Mouse (Mus musculus): ENCODE data around the gene Fancc. TPM values are rescaled to one million over a fixed set of nuclear protein-coding genes. Genes with fewer than 3 reads are reported as not detected.

Gene Fancc
- polyA plus RNA-seq, 1 experiment = 18.6 TPM

DNA sequence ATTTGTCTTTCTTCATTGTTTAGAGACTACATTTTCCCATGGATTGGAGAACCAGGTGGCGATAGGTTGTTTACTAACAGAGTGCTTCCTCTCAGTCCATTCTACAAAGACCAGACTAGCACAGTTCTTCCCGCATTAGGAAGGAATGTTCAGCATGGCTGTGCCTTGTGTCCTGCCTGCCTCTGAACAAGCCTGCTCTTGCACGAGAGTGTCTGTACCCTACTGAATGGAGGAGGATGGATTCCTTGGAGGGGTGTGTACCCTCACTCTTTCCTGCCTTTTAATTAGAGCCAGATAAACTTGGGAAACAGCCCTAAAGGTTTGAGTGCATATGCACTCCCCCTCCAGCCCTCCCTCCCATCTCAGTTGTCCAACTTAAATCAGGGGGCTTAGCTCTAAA, 216.7 kb downstream of the Fancc start:
- no peak for DNase-seq
- Histone ChIP-seq H3K4me3 (replicated peaks; ENCODE audit: extremely low read depth, low read depth, low read length) (peak overlapping the region; percentile 11), H3K4me1 (ENCODE audit: control insufficient read depth, insufficient read depth, low read length) (peaks cover 57% of the 10 kb centered on the region)
- WGBS = 16% methylated on average over 3 of the region's 3 CpGs
- TF ChIP-seq POLR2A (IDR thresholded peaks at IDR 0.05; ENCODE audit: borderline replicate concordance, extremely low read depth, low read depth, low read length) (no peak), CTCF (IDR thresholded peaks at IDR 0.05; ENCODE audit: insufficient read depth, low read length) (no peak)

DNA sequence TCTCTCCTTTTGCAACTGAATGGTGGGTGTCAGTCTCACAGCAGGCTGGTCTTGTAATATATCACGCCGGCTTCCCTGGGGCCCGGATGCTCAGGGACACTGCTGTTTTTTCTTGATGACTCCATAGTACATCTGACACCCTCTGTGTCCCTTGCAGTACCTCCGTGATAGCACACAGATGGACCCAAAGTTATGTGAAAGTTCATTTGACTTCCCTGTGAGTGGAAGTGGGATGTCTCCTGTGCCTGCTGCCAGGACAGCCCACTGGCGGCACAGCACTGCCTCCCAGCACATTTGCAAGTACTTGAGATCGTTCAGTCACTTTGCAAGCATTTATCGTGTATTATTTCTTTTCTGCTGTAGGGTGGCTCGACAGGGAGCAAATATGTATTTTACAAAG, 217.3 kb downstream of the Fancc start:
- H3K4me3 ChIP-seq (replicated peaks; ENCODE audit: extremely low read depth, low read depth, low read length) = peak overlapping the region; percentile 44
- TF ChIP-seq POLR2A (IDR thresholded peaks at IDR 0.05; ENCODE audit: borderline replicate concordance, extremely low read depth, low read depth, low read length) (no peak), CTCF (IDR thresholded peaks at IDR 0.05; ENCODE audit: insufficient read depth, low read length) (no peak)
- DNase-seq = no peak
- WGBS = 23% methylated on average over 8 of the region's 8 CpGs
- peaks cover 57% of the 10 kb centered on the region for H3K4me1 ChIP-seq (ENCODE audit: control insufficient read depth, insufficient read depth, low read length)

DNA sequence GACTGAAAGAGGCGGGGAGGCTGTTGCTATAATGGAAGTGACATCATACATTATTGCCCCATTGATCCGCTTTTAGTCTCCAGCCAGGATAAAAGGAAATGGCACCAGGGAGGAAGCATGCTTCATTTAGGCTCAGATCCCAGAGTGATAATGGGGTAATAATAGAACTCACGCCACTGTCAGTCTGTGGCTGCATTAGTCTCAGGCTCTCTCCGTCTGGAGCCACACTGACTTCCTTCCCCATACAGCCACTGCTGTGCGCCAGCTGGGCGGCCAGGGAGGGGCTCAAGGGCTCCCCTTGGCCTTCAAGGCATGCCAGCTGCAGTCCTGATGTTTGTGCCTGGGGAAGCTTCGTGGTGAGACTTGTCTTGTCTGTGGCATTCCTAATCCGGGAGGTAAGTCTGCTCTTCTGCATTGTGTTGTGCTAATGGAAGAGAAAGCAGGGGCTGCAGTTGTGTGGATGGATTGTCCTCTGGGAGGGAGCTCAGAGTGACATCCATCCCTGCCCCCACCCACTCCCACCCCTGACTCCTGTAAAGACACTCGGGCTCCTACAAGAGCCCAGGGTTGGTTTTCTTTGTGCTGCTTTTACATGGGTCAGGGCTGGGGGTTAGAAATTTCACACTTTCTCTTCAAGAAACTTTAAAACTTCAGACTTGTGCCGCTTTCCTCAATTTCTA, 218.1 kb downstream of the Fancc start:
- Histone ChIP-seq H3K4me3 (replicated peaks; ENCODE audit: extremely low read depth, low read depth, low read length) (peak overlapping the region; percentile 56), H3K4me1 (ENCODE audit: control insufficient read depth, insufficient read depth, low read length) (peaks cover 59% of the 10 kb centered on the region)
- DNase-seq = peak; percentile 62
- 14% methylated on average over 10 of the region's 10 CpGs for WGBS
- peak; percentile 17; the same call in 1 of the 2 replicates for TF ChIP-seq POLR2A (IDR thresholded peaks at IDR 0.05; ENCODE audit: borderline replicate concordance, extremely low read depth, low read depth, low read length)
- TF ChIP-seq CTCF (IDR thresholded peaks at IDR 0.05; ENCODE audit: insufficient read depth, low read length) = no peak

DNA sequence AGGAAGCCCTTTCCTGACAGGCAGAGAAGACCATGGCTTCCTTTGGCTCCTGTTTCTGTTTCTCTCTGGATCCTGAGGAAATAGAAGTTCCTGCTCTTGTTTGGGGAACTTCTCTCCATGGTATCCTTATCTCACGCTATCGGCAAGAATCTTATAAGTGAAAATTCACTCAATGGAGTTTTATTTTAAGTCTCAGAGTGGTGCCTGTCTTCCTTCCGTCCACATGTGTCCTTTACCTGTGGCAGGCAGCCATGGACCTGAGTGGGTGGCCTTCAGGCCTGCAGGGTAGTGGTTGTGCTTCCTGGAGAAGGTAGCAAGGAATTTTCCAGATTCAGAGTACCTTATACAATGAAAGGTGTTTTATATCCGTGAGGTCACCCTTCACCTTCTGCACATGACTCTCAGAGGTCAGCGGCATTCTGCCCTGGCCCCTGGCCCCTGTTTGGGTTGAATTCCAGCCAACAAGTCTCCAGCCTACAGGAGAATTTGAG, 218.9 kb downstream of the Fancc start:
- DNase-seq = peak; percentile 49
- Histone ChIP-seq H3K4me1 (ENCODE audit: control insufficient read depth, insufficient read depth, low read length) (peaks cover 56% of the 10 kb centered on the region), H3K4me3 (replicated peaks; ENCODE audit: extremely low read depth, low read depth, low read length) (peak overlapping the region; percentile 58)
- TF ChIP-seq CTCF (IDR thresholded peaks at IDR 0.05; ENCODE audit: insufficient read depth, low read length) = no peak
- TF ChIP-seq POLR2A (IDR thresholded peaks at IDR 0.05; ENCODE audit: borderline replicate concordance, extremely low read depth, low read depth, low read length) = no peak
- WGBS = 14% methylated on average over 5 of the region's 5 CpGs

DNA sequence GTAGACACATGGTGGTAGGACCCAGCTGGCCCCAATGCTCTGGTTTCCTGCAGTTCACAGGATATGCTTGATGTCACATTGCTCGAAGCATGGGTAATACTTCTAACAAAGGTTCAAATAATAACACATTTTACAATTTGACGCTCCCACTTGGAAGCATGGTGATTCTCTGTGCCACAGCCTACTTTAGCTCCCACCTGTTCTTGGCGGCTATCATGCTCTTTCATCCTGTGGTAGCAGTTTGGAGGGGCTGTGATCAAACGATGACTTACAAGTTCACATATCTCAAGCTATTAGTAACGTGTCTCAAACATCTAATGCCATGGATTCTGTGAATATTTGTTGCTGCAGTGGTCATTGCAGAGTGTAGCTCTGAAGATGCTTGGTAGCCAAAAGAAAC, 219.8 kb downstream of the Fancc start:
- no peak for DNase-seq
- TF ChIP-seq POLR2A (IDR thresholded peaks at IDR 0.05; ENCODE audit: borderline replicate concordance, extremely low read depth, low read depth, low read length) (no peak), CTCF (IDR thresholded peaks at IDR 0.05; ENCODE audit: insufficient read depth, low read length) (no peak)
- 29% methylated on average over 5 of the region's 5 CpGs for WGBS
- H3K4me1 ChIP-seq (ENCODE audit: control insufficient read depth, insufficient read depth, low read length) = peaks cover 50% of the 10 kb centered on the region
- H3K4me3 ChIP-seq (replicated peaks; ENCODE audit: extremely low read depth, low read depth, low read length) = peak overlapping the region; percentile 4

DNA sequence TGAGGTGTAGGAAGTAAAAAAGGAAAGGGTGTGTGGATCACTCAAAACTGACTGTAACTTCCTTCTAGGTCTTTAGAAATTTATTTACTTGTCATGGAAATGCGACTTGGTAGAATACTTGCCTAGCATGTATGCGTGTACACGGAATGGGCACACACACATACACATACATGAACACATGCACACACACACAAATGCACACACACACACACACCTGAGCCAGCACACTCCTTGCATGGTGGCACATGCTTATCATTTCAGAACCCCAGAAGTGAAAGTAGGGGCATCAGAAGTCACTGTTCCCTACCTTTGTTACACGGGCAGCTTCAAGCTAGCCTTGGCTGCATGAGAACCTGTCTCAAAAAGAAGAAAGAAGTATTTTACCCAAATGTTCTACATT, 220.7 kb downstream of the Fancc start:
- H3K4me1 ChIP-seq (ENCODE audit: control insufficient read depth, insufficient read depth, low read length) = peaks cover 46% of the 10 kb centered on the region
- TF ChIP-seq POLR2A (IDR thresholded peaks at IDR 0.05; ENCODE audit: borderline replicate concordance, extremely low read depth, low read depth, low read length) = no peak
- no peak for TF ChIP-seq CTCF (IDR thresholded peaks at IDR 0.05; ENCODE audit: insufficient read depth, low read length)
- peak overlapping the region; percentile 7 for H3K4me3 ChIP-seq (replicated peaks; ENCODE audit: extremely low read depth, low read depth, low read length)
- WGBS = 21% methylated on average over 4 of the region's 4 CpGs
- no peak for DNase-seq

DNA sequence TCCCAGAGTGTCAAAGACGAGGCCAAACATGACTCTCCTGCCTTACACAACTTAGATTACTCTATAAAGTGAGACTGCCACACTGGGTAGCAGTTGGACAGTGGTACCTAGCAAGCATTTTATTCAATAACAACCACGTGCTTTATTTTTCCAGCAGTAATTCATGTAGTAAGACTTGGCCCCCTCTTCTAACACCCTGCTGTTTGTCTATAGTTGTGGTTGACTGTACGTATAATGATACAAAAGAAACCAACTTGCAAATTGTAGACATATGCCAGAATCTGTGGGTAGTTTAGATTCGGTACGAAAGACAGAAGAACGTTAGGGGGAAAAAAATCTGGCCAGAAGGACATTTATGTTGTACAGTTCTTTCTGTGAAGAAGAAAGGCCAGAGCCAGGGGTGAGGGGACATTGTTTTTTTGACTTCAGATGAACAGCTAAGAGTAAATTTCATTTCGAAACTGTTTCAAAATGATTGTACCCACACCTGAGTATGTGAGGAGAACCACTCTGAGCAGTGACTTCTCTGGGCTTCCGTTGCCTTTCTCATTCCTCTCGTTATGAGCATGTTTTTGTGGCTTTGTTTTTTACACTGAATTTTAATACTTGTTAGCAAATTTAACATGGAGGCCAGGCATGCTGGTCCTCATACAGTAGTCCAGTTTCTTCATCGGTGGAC, 222.5 kb downstream of the Fancc start:
- DNase-seq = no peak
- no peak for TF ChIP-seq CTCF (IDR thresholded peaks at IDR 0.05; ENCODE audit: insufficient read depth, low read length)
- no peak for TF ChIP-seq POLR2A (IDR thresholded peaks at IDR 0.05; ENCODE audit: borderline replicate concordance, extremely low read depth, low read depth, low read length)
- peaks cover 38% of the 10 kb centered on the region for H3K4me1 ChIP-seq (ENCODE audit: control insufficient read depth, insufficient read depth, low read length)

DNA sequence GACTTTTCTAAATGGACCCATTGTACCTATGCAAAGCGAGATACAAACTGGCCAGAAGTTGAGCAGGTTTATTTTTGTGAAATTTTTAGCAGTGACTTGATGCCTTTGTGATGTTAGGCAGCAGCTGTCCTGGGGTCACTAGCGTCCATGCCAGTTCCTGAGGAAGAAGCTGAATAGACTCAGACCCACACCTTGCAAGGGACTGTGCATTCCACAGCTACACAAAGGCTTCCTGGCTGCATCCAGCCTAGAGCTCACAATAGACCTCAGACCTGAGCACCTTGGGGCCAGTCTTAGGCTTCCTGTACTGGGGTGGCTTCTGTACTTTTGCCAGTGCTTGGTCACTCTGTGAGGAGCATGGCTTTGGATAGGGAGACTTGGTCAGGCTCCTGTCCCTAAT, 223.2 kb downstream of the Fancc start:
- peak overlapping the region; percentile 50 for H3K4me3 ChIP-seq (replicated peaks; ENCODE audit: extremely low read depth, low read depth, low read length)
- WGBS = 20% methylated on average over 2 of the region's 2 CpGs
- DNase-seq = no peak

More for the DNA sequence above, 222.5 kb downstream of the Fancc start:
- 31% methylated on average over 10 of the region's 10 CpGs for WGBS
- peak overlapping the region; percentile 50 for H3K4me3 ChIP-seq (replicated peaks; ENCODE audit: extremely low read depth, low read depth, low read length)

DNA sequence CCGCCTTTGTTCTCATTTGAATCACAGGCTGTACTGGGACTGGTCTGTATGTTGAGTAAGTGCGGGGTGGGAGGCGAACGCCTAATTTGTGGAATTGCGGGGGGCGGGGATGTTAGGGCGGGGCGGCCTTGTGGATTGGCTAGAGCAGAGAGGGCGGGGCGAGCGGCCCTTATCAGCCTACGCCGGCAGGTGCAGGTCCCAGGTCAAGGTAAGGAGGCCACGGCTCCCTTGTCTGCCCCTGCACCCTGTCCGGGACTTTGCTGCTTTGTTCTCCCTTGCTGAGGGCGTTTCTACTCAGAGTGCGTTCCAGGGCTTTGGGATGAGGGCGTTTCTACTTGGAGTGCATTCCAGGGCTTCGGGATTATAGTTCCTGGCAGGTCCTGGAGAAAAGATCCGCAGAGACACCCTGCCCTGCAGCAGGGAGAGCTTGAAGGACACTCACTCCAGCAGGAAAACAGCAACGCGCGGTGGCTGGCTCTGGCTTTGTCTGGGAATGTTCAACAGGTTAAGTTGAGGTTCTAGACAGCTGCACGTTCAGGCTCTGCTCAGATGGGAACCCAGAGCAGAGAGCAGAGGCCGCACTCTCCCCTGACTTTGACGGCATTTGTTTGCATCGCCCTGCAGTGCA, 224.4 kb downstream of the Fancc start:
- 18% methylated on average over 27 of the region's 27 CpGs for WGBS
- H3K4me1 ChIP-seq (ENCODE audit: control insufficient read depth, insufficient read depth, low read length) = peaks cover 38% of the 10 kb centered on the region
- DNase-seq = peak; percentile 83
- peak; percentile 81; the same call in 1 of the 2 replicates for TF ChIP-seq POLR2A (IDR thresholded peaks at IDR 0.05; ENCODE audit: borderline replicate concordance, extremely low read depth, low read depth, low read length)
- TF ChIP-seq CTCF (IDR thresholded peaks at IDR 0.05; ENCODE audit: insufficient read depth, low read length) = no peak
- H3K4me3 ChIP-seq (replicated peaks; ENCODE audit: extremely low read depth, low read depth, low read length) = peak overlapping the region; percentile 75

More for the DNA sequence above, 223.2 kb downstream of the Fancc start:
- peaks cover 39% of the 10 kb centered on the region for H3K4me1 ChIP-seq (ENCODE audit: control insufficient read depth, insufficient read depth, low read length)
- TF ChIP-seq CTCF (IDR thresholded peaks at IDR 0.05; ENCODE audit: insufficient read depth, low read length) = no peak
- no peak for TF ChIP-seq POLR2A (IDR thresholded peaks at IDR 0.05; ENCODE audit: borderline replicate concordance, extremely low read depth, low read depth, low read length)
